Mouse (Mus musculus) heart, adult 2 months (tissue): Measurements from ENCODE around the gene Grk2.

Experiments
- CTCF ChIP-seq: fragments of 200-600 bp; IDR thresholded peaks from 2 replicates; pipeline ENCODE4 v1.8.1; 2022; ENCODE audit warnings: antibody characterized with exemption, mild to moderate bottlenecking, moderate library complexity
- EP300 ChIP-seq: fragments of 200-500 bp; IDR thresholded peaks from 2 replicates; pipeline ENCODE4 v1.6.1; 2011; ENCODE audit warnings: low read depth, low read length, control low read depth; ENCODE audit not compliant: insufficient read depth
- POLR2A ChIP-seq: fragments of 200-500 bp; IDR thresholded peaks from 2 replicates; pipeline ENCODE4 v1.6.1; 2011; ENCODE audit warnings: mild to moderate bottlenecking, low read depth, low read length, control low read depth; ENCODE audit not compliant: insufficient read depth

DNA sequence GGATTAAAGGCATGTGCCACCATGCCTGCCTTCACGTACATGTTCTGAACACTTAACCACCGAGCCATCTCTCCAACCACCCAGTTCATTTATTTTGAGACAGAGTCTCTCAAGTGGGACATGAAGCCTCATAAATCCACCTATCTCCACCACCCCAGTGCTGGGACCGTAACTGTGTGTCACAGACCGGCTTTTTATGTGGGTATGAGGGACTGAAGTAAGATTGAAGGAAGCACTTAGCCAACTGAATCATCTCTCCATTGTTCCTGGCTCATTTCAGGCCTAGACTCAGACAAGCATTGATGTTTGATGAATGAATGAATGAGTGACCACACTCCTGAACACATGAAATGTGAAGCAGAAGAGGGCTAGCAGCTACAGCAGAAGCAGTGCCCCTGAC is 3.3 kb upstream of the Grk2 start:
- TF ChIP-seq EP300: no peak
- no peak for TF ChIP-seq CTCF
- TF ChIP-seq POLR2A: no peak
